Mouse (Mus musculus) intestine, embryonic 16.5 days (tissue): ENCODE measurements around the gene Taok3. TPM values are rescaled to one million over a fixed set of nuclear protein-coding genes. Genes with fewer than 3 reads are reported as not detected.

Source experiments
- ATAC-seq: fragments of 200-750 bp; cut with Nextera tagmentation; 2 replicates; pipeline ENCODE4 v1.8.0; 2017; ENCODE audit warnings: moderate TSS enrichment, moderate library complexity
- H3K27ac ChIP-seq: fragments of 300-500 bp; sonication (generic); 2 replicates; pipeline ENCODE4 v1.5.1; 2014; ENCODE audit warnings: mild to moderate bottlenecking, low read length
- H3K27me3 ChIP-seq: fragments of 300-500 bp; sonication (generic); replicated peaks from 2 replicates; pipeline ENCODE4 v1.6.1; 2014; ENCODE audit warnings: low read length, control low read depth, mixed read lengths; ENCODE audit not compliant: control insufficient read depth, insufficient read depth
- H3K36me3 ChIP-seq: fragments of 300-500 bp; sonication (generic); 2 replicates; pipeline ENCODE4 v1.6.1; 2014; ENCODE audit warnings: low read length, control low read depth; ENCODE audit not compliant: control insufficient read depth, insufficient read depth
- H3K4me1 ChIP-seq: fragments of 300-500 bp; sonication (generic); 2 replicates; pipeline ENCODE4 v1.6.1; 2014; ENCODE audit warnings: low read length, control low read depth, mixed read lengths; ENCODE audit not compliant: control insufficient read depth, insufficient read depth
- H3K4me2 ChIP-seq: fragments of 300-500 bp; sonication (generic); 2 replicates; pipeline ENCODE4 v1.6.1; 2014; ENCODE audit warnings: low read depth, low read length, control low read depth
- H3K4me3 ChIP-seq: fragments of 300-500 bp; sonication (generic); 2 replicates; pipeline ENCODE4 v1.5.1; 2014; ENCODE audit warnings: mild to moderate bottlenecking, low read length
- H3K9ac ChIP-seq: fragments of 300-500 bp; sonication (generic); 2 replicates; pipeline ENCODE4 v1.6.1; 2014; ENCODE audit warnings: low read depth, low read length
- H3K9me3 ChIP-seq: fragments of 300-500 bp; sonication (generic); 2 replicates; pipeline ENCODE4 v1.6.1; 2016; ENCODE audit warnings: low read length, control low read depth; ENCODE audit not compliant: control insufficient read depth
- WGBS: fragments of 180-500 bp; shearing (Covaris S2); extraction: QIAGEN DNeasy Blood & Tissue Kit; methylation state at CpG from one replicate; pipeline ENCODE4 v1.1.7; 2014; 5-methylcytosine and 5-hydroxymethylcytosine counted together
- polyA plus RNA-seq: library from polyadenylated mRNA; unstranded; fragments of >200 nt; fragmentation: Nextera tagmentation; extraction: Ambion mirVana; gene quantifications from 2 replicates; pipeline ENCODE4 v1.2.1, GENCODE M21; 2015

The Taok3 gene
- polyA plus RNA-seq, 1 experiment from 2014 or later, result 51.5 TPM

GRCm38 (mm10) chr5:117135869-117136268, 15.9 kb downstream of the Taok3 start:
- no peak; the same call in 1 of the 2 replicates for ATAC-seq
- 18% methylated on average over 9 of the region's 9 CpGs for WGBS
- peak overlapping the region; percentile 52; the same call in 1 of the 2 replicates for H3K27ac ChIP-seq

DNA sequence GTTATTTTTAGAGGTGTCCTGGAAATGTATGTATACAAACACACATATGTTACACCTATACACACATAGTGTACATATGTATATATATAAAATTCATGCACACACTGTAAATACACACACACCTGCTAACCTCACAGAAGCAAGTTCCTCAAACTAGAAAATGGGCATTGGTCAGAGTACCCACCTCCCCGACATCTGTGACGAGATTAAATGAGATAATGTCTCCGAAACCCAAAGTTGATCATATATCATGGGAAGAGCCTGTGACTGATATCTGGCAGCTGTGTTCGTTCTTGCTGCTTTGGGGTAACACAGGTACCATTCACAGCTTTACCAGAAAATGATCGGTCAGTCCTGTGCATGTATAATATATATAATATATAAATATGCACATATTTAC, 16.6 kb downstream of the Taok3 start:
- no peaks in the 10 kb centered on the region for H3K36me3 ChIP-seq
- H3K4me3 ChIP-seq, result no peak overlapping the region
- WGBS, result 84% methylated on average over 5 of the region's 5 CpGs
- H3K9me3 ChIP-seq, result no peaks in the 10 kb centered on the region
- no peaks in the 10 kb centered on the region for H3K27me3 ChIP-seq
- H3K4me2 ChIP-seq, result no peak overlapping the region
- H3K9ac ChIP-seq, result no peak overlapping the region
- H3K27ac ChIP-seq, result no peak overlapping the region
- H3K4me1 ChIP-seq, result peaks cover 56% of the 10 kb centered on the region
- no peak for ATAC-seq

More at GRCm38 (mm10) chr5:117135869-117136268, 15.9 kb downstream of the Taok3 start:
- Histone ChIP-seq H3K9me3 (no peaks in the 10 kb centered on the region), H3K4me2 (peak overlapping the region; percentile 32), H3K36me3 (no peaks in the 10 kb centered on the region), H3K4me1 (peaks cover 56% of the 10 kb centered on the region), H3K4me3 (no peak overlapping the region), H3K27me3 (no peaks in the 10 kb centered on the region), H3K9ac (0 out of 2 replicates have a peak overlapping the region, but pooled peaks have one; percentile 56)

DNA sequence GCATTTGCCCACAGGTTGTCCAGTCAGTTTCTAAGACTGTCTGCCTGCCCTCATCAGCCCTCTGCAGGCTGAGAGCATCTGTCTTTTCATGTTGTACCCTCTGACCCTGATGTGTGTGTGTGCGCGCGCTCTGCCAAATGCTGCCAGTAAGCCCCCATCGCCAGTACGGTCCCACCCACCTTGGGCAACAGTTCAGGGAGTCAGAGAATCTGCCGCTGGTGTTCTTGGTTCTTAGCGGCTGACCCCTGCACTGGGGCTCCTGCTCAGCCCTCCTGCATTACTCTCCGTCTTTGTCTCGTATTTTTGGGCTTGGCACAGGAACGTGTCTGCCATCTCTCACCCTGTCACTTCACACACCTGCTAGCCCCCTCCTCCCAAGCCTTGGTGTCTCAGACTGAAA, 17.1 kb downstream of the Taok3 start:
- no peak overlapping the region for H3K4me3 ChIP-seq
- no peak for ATAC-seq
- no peaks in the 10 kb centered on the region for H3K36me3 ChIP-seq
- H3K9me3 ChIP-seq, result no peaks in the 10 kb centered on the region
- H3K27me3 ChIP-seq, result no peaks in the 10 kb centered on the region
- H3K9ac ChIP-seq, result no peak overlapping the region
- 51% methylated on average over 10 of the region's 10 CpGs for WGBS
- no peak overlapping the region for H3K27ac ChIP-seq
- H3K4me1 ChIP-seq, result peaks cover 56% of the 10 kb centered on the region
- H3K4me2 ChIP-seq, result no peak overlapping the region

- peaks cover 56% of the 10 kb centered on the region for H3K4me1 ChIP-seq
- H3K9ac ChIP-seq, result no peak overlapping the region
- H3K36me3 ChIP-seq, result no peaks in the 10 kb centered on the region
- H3K27me3 ChIP-seq, result no peaks in the 10 kb centered on the region
- no peak for ATAC-seq
- no peak overlapping the region for H3K4me2 ChIP-seq
- 64% methylated on average over 8 of the region's 8 CpGs for WGBS
- no peak overlapping the region for H3K4me3 ChIP-seq
- peak overlapping the region; percentile 62 for H3K27ac ChIP-seq
- H3K9me3 ChIP-seq, result no peaks in the 10 kb centered on the region
Observed at GRCm38 (mm10) chr5:117137594-117137993, 17.7 kb downstream of the Taok3 start.

- peaks cover 56% of the 10 kb centered on the region for H3K4me1 ChIP-seq
- H3K4me2 ChIP-seq, result no peak overlapping the region
- H3K36me3 ChIP-seq, result no peaks in the 10 kb centered on the region
- no peak overlapping the region for H3K9ac ChIP-seq
- peak overlapping the region; percentile 62 for H3K27ac ChIP-seq
- no peak overlapping the region for H3K4me3 ChIP-seq
- WGBS, result 58% methylated on average over 11 of the region's 11 CpGs
- no peaks in the 10 kb centered on the region for H3K9me3 ChIP-seq
- peak; percentile 63 for ATAC-seq
- H3K27me3 ChIP-seq, result no peaks in the 10 kb centered on the region
Observed at GRCm38 (mm10) chr5:117138295-117138988, 18.5 kb downstream of the Taok3 start.

DNA sequence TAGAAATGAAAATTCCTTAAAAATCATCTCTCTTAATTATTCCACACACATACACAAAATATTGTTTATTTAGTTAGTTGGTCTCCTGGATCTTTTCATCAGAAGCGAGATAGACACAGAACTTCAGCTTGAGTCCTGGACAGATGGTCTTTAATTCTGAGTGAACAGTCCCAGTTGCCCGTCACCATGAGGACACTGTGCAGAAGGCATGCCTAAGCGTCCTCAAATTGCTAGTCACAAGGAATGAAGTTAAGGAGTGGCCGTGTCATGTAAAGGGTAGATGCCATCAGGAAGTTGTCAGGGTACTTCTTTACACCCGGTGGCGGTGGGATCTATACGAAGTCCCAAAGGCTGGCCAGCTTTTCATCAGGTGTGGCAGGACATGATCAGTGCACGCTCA, 19.9 kb downstream of the Taok3 start:
- peaks cover 46% of the 10 kb centered on the region for H3K4me1 ChIP-seq
- H3K4me2 ChIP-seq, result peak overlapping the region; percentile 15; the same call in 1 of the 2 replicates
- H3K9me3 ChIP-seq, result no peaks in the 10 kb centered on the region
- no peaks in the 10 kb centered on the region for H3K36me3 ChIP-seq
- no peak overlapping the region for H3K4me3 ChIP-seq
- WGBS, result 64% methylated on average over 8 of the region's 8 CpGs
- ATAC-seq, result peak; percentile 16
- H3K9ac ChIP-seq, result no peak overlapping the region
- no peaks in the 10 kb centered on the region for H3K27me3 ChIP-seq
- H3K27ac ChIP-seq, result peak overlapping the region; percentile 65; the same call in 1 of the 2 replicates

DNA sequence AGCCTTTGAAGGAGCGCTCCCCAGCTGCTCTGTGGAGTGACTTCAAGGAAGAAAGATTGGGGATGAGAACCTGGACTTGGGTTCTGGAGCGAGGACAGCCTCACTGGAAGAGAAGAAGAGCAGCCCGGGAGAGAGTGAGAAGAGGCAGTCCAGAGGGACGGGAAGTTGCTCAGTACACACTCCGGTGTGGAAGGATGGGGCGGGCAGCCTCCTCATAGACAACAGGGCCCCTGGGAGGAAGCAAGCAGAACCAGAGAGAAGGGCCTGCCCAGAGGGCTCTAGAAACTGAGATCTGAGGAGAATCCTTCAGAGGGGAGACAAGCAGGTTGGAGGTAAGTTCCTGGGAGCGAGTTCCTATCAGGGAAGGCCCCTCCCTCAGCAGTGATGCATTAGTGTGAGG, 20.4 kb downstream of the Taok3 start:
- ATAC-seq, result peak; percentile 7; the same call in 1 of the 2 replicates
- Histone ChIP-seq H3K27ac (peak overlapping the region; percentile 65), H3K4me3 (no peak overlapping the region), H3K36me3 (no peaks in the 10 kb centered on the region), H3K4me2 (0 out of 2 replicates have a peak overlapping the region, but pooled peaks have one; percentile 18), H3K9me3 (no peaks in the 10 kb centered on the region), H3K4me1 (peaks cover 41% of the 10 kb centered on the region), H3K9ac (0 out of 2 replicates have a peak overlapping the region, but pooled peaks have one; percentile 5), H3K27me3 (no peaks in the 10 kb centered on the region)
- WGBS, result 61% methylated on average over 7 of the region's 7 CpGs

DNA sequence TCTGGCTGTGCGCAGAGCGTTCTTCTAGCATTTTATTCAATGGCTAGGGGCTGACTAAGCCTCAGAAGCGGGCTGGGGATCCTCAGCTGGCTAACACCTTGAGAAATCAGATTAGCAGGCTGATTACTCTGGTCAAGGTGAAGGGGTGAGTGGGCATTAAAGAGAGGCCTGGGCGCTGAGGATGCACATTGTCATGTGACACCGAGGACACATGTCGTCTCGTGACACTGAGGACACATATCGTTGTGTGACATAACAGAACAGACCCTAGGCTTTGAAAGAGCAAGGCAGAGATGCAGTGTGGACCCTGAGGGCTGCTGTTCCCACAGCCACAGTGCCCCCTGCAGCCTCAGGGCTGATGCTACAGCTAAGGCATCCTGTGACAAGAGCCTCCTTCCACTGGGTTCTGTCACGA, 23.8 kb downstream of the Taok3 start:
- Histone ChIP-seq H3K9me3 (peaks cover 4% of the 10 kb centered on the region; the same call in 1 of the 2 replicates), H3K4me2 (no peak overlapping the region), H3K27ac (no peak overlapping the region), H3K27me3 (no peaks in the 10 kb centered on the region), H3K36me3 (peaks cover 6% of the 10 kb centered on the region; the same call in 1 of the 2 replicates), H3K4me1 (peaks cover 15% of the 10 kb centered on the region), H3K4me3 (no peak overlapping the region), H3K9ac (no peak overlapping the region)
- ATAC-seq, result no peak
- 46% methylated on average over 9 of the region's 9 CpGs for WGBS

DNA sequence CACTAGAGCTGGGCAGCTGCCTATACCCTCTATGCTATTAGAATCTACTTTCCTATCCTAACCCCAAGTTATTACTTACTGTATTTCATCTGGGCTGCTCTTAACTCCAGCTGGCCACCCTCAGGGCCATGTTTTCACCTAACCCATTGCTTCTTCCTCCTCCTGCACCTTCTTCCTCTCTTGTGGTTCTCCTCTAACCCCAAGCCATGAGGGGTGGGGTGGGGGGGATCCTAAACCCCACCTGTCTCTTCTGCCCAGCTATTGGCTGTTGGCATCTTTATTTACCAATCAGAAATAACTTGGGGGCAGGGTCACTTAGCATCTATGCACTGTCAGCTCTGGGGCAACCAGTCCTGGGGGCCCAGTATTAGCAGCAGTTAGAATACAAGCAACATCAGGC, 26.2 kb downstream of the Taok3 start:
- no peak overlapping the region for H3K4me3 ChIP-seq
- no peak overlapping the region for H3K27ac ChIP-seq
- H3K27me3 ChIP-seq, result no peaks in the 10 kb centered on the region
- H3K9ac ChIP-seq, result no peak overlapping the region
- peaks cover 6% of the 10 kb centered on the region; the same call in 1 of the 2 replicates for H3K36me3 ChIP-seq
- no peak for ATAC-seq
- peaks cover 4% of the 10 kb centered on the region; the same call in 1 of the 2 replicates for H3K9me3 ChIP-seq
- no peak overlapping the region for H3K4me2 ChIP-seq
- no peaks in the 10 kb centered on the region for H3K4me1 ChIP-seq
